Mouse (Mus musculus) lung, postnatal 0 days (tissue): ENCODE results near the gene Atp6v0a4.

ENCODE experiments used
- CTCF ChIP-seq: IDR thresholded peaks from 2 replicates; pipeline ENCODE4 v1.5.1; 2016; ENCODE audit warnings: antibody characterized with exemption, mild to moderate bottlenecking
- EP300 ChIP-seq: IDR thresholded peaks from 2 replicates; pipeline ENCODE4 v1.6.1; 2016; ENCODE audit warnings: antibody characterized with exemption, mild to moderate bottlenecking, control low read depth

DNA sequence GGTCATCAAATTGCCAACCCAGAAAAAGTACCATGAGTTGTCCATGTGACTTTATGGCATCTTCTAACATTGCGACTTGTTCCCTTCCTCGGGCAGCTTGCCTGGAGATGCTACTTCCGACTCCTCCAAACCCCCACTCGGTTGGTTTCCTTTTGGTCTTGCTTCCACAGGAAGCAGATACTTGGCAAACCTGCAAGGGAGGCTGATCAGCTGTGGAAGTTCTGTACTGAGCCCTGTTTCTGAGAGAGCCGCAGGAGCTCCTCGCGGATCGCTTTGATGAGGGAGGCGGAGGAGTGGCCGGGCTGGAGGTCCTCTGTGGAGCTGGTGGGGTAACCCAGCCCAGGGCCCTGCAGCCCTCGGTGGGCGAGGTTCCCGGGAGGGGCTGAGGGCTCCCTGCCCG lies 3.7 kb upstream of the Atp6v0a4 start:
- TF ChIP-seq CTCF (no peak), EP300 (no peak)
